Mouse (Mus musculus): ENCODE results near the gene Wwox.

- TF ChIP-seq CTCF (IDR thresholded peaks at IDR 0.05; ENCODE audit: low read depth, low read length) (no peak), POLR2A (IDR thresholded peaks at IDR 0.05; ENCODE audit: borderline replicate concordance, low read depth, low read length) (no peak)
Measured at GRCm38 (mm10) chr8:114604315-114604714, 164.9 kb downstream of the Wwox start.
